Mouse (Mus musculus) C2C12 (cell line): ENCODE measurements around the gene Zfp597.

Experiments used
- CTCF ChIP-seq: IDR thresholded peaks from one replicate; pipeline ENCODE4 v1.5.1; 2011; ENCODE audit not compliant: control insufficient read depth, insufficient read depth, insufficient read length
- MAX ChIP-seq: IDR thresholded peaks from one replicate; pipeline ENCODE4 v1.6.1; 2011; ENCODE audit warnings: mild to moderate bottlenecking, control low read depth
- MYOG ChIP-seq: IDR thresholded peaks from one replicate; pipeline ENCODE4 v1.6.1; 2011; ENCODE audit not compliant: control insufficient read depth, insufficient read length; ENCODE audit errors: extremely low read depth
- USF1 ChIP-seq: IDR thresholded peaks from one replicate; pipeline ENCODE4 v1.6.1; 2011; ENCODE audit warnings: low read depth, mild to moderate bottlenecking, control low read depth, moderate library complexity

DNA sequence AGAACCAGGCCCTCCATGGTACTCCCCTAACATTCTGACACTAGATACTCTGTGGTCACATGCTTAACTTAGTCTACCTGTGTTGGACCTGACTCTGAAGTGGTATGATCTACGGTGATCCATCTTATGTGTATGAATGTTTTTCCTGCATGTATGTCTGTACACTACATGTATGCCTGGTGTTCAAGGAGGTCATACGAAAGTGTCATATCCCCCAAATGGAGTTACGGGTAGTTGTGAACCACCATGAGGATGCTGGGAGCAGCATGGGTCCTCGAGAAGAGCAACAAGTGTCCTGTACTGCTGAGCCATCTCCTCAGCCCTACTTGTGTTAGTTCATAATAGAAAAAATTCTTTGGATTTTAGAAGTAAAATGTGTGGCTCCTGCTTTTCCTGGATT lies 8.0 kb downstream of the Zfp597 start:
- TF ChIP-seq CTCF (no peak), MAX (no peak), USF1 (no peak), MYOG (no peak)
